Mouse (Mus musculus) kidney, postnatal 0 days (tissue): ENCODE data around the gene Ptn. TPM values are rescaled to one million over a fixed set of nuclear protein-coding genes. Genes with fewer than 3 reads are reported as not detected.

Experiments used
- ATAC-seq: fragments of 200-750 bp; cut with Nextera tagmentation; replicated peaks from 2 replicates; pipeline ENCODE4 v1.8.0; 2017; ENCODE audit warnings: low read depth, moderate number of reproducible peaks, moderate TSS enrichment, moderate library complexity; ENCODE audit not compliant: low FRiP score
- DNase-seq: peaks from one replicate; pipeline ENCODE4 v3.0.0-alpha.2; 2016; ENCODE audit warnings: low spot score
- H3K27ac ChIP-seq: fragments of 300-500 bp; sonication (generic); 2 replicates; pipeline ENCODE4 v1.5.1; 2014; ENCODE audit warnings: mild to moderate bottlenecking
- H3K27me3 ChIP-seq: fragments of 300-500 bp; sonication (generic); 2 replicates; pipeline ENCODE4 v1.6.1; 2014; ENCODE audit warnings: low read length, mixed read lengths; ENCODE audit not compliant: insufficient read depth
- H3K36me3 ChIP-seq: fragments of 300-500 bp; sonication (generic); 2 replicates; pipeline ENCODE4 v1.6.1; 2014; ENCODE audit warnings: low read length, mixed read lengths; ENCODE audit not compliant: insufficient read depth
- H3K4me1 ChIP-seq: fragments of 300-500 bp; sonication (generic); replicated peaks from 2 replicates; pipeline ENCODE4 v1.6.1; 2014; ENCODE audit warnings: antibody characterized with exemption, low read length, mixed read lengths; ENCODE audit not compliant: insufficient read depth
- H3K4me2 ChIP-seq: fragments of 300-500 bp; sonication (generic); 2 replicates; pipeline ENCODE4 v1.6.1; 2014; ENCODE audit warnings: mild to moderate bottlenecking, low read length, moderate library complexity, mixed read lengths
- H3K4me3 ChIP-seq: fragments of 300-500 bp; sonication (generic); replicated peaks from 2 replicates; pipeline ENCODE4 v1.5.1; 2014; ENCODE audit warnings: low read depth, low read length
- H3K9ac ChIP-seq: fragments of 300-500 bp; sonication (generic); 2 replicates; pipeline ENCODE4 v1.6.1; 2014; ENCODE audit warnings: low read depth, low read length
- H3K9me3 ChIP-seq: fragments of 300-500 bp; sonication (generic); replicated peaks from 2 replicates; pipeline ENCODE4 v1.6.1; 2016; ENCODE audit warnings: low read length, inconsistent platforms, mixed read lengths
- CTCF ChIP-seq: IDR thresholded peaks from 2 replicates; pipeline ENCODE4 v1.5.1; 2016; ENCODE audit warnings: antibody characterized with exemption, low read depth, mild to moderate bottlenecking, moderate library complexity
- WGBS: fragments of 180-500 bp; shearing (Covaris S2); extraction: QIAGEN DNeasy Blood & Tissue Kit; methylation state at CpG from one replicate; pipeline ENCODE4 v1.1.7; 2014; 5-methylcytosine and 5-hydroxymethylcytosine counted together
- polyA plus RNA-seq: library from polyadenylated mRNA; unstranded; fragments of >200 nt; fragmentation: Nextera tagmentation; extraction: Ambion mirVana; gene quantifications from 2 replicates; pipeline ENCODE4 v1.2.1, GENCODE M21; 2015

The Ptn gene
- polyA plus RNA-seq, 1 experiment from 2014 or later: 449 TPM

DNA sequence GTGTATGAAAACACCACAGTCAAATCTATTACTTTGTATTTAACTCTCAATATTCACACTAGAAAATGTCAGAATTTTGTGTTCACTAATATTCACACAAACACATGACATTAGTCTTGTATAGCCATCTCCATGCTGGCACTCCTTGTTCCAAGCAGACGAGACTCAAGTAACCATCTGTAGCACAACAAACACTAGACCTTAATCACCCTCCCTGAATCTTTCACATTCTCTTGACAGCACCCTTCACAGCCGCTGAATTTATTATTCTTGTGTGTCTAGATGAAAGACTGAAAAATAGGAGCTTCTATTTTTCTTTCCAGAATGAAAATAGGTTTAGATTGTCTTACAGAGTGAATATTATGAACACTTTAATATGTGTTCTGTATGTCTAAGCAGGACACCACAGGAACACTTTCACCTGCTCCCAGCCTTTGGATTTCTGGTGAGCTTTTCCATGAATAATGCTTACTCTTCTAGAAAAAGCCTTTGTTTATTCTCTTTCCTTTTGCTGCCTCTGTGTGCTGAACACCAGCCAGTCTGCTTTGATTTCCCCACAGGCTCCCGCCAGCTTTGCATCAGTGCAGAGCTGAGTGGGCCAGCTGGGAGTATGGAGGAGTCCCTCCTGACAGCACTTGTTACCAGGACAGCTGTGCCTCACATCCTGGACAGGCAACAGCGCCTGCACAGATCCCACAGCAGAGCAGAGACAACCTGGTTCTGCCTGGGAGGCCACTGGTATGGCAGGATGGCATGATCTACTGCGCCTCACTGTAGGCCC lies 87.1 kb downstream of the Ptn start:
- no peak overlapping the region for H3K4me2 ChIP-seq
- ATAC-seq: peak; percentile 76; the same call in 1 of the 2 replicates
- 40% methylated on average over 5 of the region's 5 CpGs for WGBS

GRCm38 (mm10) chr6:36713329-36713728 lies 96.7 kb downstream of the Ptn start:
- 94% methylated on average over 4 of the region's 4 CpGs for WGBS
- DNase-seq: no peak
- Histone ChIP-seq H3K4me1 (no peaks in the 10 kb centered on the region), H3K36me3 (no peaks in the 10 kb centered on the region), H3K27ac (no peak overlapping the region), H3K4me2 (no peak overlapping the region), H3K27me3 (no peaks in the 10 kb centered on the region), H3K4me3 (no peak overlapping the region), H3K9ac (no peak overlapping the region), H3K9me3 (no peaks in the 10 kb centered on the region)
- ATAC-seq: no peak
- TF ChIP-seq CTCF: no peak

More for the DNA sequence above, 87.1 kb downstream of the Ptn start:
- DNase-seq: peak; percentile 59
- Histone ChIP-seq H3K4me3 (no peak overlapping the region), H3K36me3 (no peaks in the 10 kb centered on the region), H3K27me3 (no peaks in the 10 kb centered on the region), H3K27ac (0 out of 2 replicates have a peak overlapping the region, but pooled peaks have one; percentile 1), H3K4me1 (no peaks in the 10 kb centered on the region), H3K9ac (no peak overlapping the region), H3K9me3 (no peaks in the 10 kb centered on the region)
- TF ChIP-seq CTCF: no peak

GRCm38 (mm10) chr6:36695481-36695880 lies 114.5 kb downstream of the Ptn start:
- Histone ChIP-seq H3K4me1 (0 out of 2 replicates have a peak, but pooled peaks cover 4% of the 10 kb centered on the region), H3K9ac (no peak overlapping the region), H3K27me3 (no peaks in the 10 kb centered on the region), H3K27ac (no peak overlapping the region), H3K9me3 (no peaks in the 10 kb centered on the region), H3K4me3 (no peak overlapping the region), H3K4me2 (no peak overlapping the region), H3K36me3 (no peaks in the 10 kb centered on the region)
- no peak for TF ChIP-seq CTCF
- peak; percentile 29; the same call in 1 of the 2 replicates for ATAC-seq
- 24% methylated on average over 3 of the region's 3 CpGs for WGBS
- DNase-seq: peak; percentile 21

DNA sequence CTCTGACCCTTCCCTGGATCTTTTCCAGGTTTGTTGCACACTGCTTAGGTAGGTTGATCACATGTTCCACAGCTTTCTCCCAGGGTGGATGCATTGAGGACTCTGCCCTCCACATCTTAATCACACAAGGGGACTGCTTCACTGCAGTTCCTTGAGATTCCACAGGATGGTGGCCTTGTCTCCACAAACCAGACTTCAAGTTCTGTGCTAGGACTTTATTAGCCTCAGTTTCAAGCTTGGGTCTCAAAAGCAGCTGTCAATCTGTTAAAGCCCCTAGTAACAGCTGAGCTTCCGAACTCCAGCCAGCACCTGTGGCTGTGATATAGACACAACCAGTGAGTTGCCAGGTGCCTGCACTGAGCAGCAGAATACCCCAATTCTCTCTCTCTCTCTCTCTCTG lies 118.5 kb downstream of the Ptn start:
- no peak overlapping the region for H3K27ac ChIP-seq
- no peaks in the 10 kb centered on the region for H3K27me3 ChIP-seq
- peak; percentile 86 for ATAC-seq
- peak; percentile 93 for TF ChIP-seq CTCF
- no peak overlapping the region for H3K9ac ChIP-seq
- H3K36me3 ChIP-seq: no peaks in the 10 kb centered on the region
- H3K4me3 ChIP-seq: no peak overlapping the region
- H3K4me1 ChIP-seq: 0 out of 2 replicates have a peak, but pooled peaks cover 4% of the 10 kb centered on the region
- 11% methylated on average over 1 of the region's 1 CpGs for WGBS
- no peak overlapping the region for H3K4me2 ChIP-seq
- peak; percentile 90 for DNase-seq
- H3K9me3 ChIP-seq: no peaks in the 10 kb centered on the region

- no peak overlapping the region for H3K9ac ChIP-seq
- H3K9me3 ChIP-seq: no peaks in the 10 kb centered on the region
- no peaks in the 10 kb centered on the region for H3K36me3 ChIP-seq
- DNase-seq (no peak), ATAC-seq (no peak)
- no peak overlapping the region for H3K27ac ChIP-seq
- no peak overlapping the region for H3K4me3 ChIP-seq
- no peaks in the 10 kb centered on the region for H3K27me3 ChIP-seq
- no peak overlapping the region for H3K4me2 ChIP-seq
- TF ChIP-seq CTCF: no peak
- 86% methylated on average over 4 of the region's 4 CpGs for WGBS
- H3K4me1 ChIP-seq: 0 out of 2 replicates have a peak, but pooled peaks cover 4% of the 10 kb centered on the region
Measured at GRCm38 (mm10) chr6:36690941-36691340, 119.1 kb downstream of the Ptn start.

DNA sequence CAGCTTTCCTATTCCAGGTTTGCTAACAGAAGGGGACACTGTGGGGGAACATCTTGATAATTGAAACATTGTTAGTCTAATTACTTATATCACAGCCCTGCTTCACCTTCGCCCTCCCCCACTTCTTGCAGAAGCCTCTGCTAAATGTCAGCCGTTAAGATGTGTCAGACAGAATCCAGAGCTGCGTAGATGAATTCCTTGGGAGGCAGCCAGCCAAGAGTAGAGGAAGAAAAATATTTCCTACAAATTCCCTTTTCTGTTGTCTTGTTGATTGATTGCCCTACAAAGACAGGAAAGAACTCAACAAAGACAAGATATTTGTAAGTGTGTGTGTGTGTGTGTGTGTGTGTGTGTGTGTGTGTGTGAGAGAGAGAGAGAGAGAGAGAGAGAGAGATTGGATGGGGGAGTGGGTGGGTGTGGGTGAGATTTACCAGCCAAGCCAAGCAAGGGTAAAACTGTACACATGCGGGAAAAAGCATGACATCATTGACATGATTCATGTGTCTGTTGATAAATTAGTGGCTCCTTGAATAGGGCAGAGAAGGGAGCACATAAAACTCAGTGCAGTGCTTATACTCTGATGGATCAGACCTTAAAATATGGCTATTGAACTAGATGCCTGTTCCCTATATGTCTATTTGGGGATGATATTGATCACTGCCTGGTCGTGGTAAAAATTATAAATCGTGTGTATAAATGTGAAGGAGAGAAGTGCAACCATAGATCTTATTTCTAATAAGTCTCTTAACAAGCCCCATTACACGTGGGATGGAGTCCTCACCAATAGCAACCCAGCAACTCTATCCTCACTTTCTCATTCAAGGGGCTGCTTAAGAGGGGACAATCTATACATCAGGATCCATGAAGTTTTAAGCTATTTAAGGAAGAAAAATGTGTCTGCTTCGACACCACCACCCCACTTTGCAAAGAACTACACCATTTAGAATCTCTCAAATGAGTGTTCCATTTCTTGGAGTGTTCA lies 133.0 kb downstream of the Ptn start:
- Histone ChIP-seq H3K4me3 (no peak overlapping the region), H3K9ac (no peak overlapping the region), H3K27ac (no peak overlapping the region), H3K4me1 (0 out of 2 replicates have a peak, but pooled peaks cover 7% of the 10 kb centered on the region), H3K4me2 (no peak overlapping the region), H3K27me3 (no peaks in the 10 kb centered on the region), H3K9me3 (no peaks in the 10 kb centered on the region), H3K36me3 (no peaks in the 10 kb centered on the region)
- no peak for ATAC-seq
- 38% methylated on average over 8 of the region's 8 CpGs for WGBS
- no peak for TF ChIP-seq CTCF
- DNase-seq: peak; percentile 83
